Mouse (Mus musculus) kidney, adult 2 months (tissue): ENCODE measurements at regions not wholly inside any gene's neighbourhood (a gene's known extent, or its start where the extent isn't known, plus 50 kb on each side); places are given as distances from the start of the nearest gene placed in this dataset.

Experiments
- DNase-seq: peaks from one replicate; pipeline ENCODE4 v3.0.0; 2021
- H3K27ac ChIP-seq: fragments of 200-500 bp; 2 replicates; pipeline ENCODE4 v1.5.1; 2012; ENCODE audit warnings: low read depth, low read length, control low read depth, inconsistent platforms; ENCODE audit not compliant: insufficient read depth
- H3K27me3 ChIP-seq: fragments of 200-500 bp; replicated peaks from 2 replicates; pipeline ENCODE4 v1.6.1; 2012; ENCODE audit warnings: mild to moderate bottlenecking, moderate library complexity, low read length, inconsistent platforms; ENCODE audit not compliant: control insufficient read depth, insufficient read depth
- H3K36me3 ChIP-seq: fragments of 200-500 bp; 2 replicates; pipeline ENCODE4 v1.6.1; 2012; ENCODE audit warnings: mild to moderate bottlenecking, moderate library complexity, low read length, inconsistent platforms; ENCODE audit not compliant: control insufficient read depth, insufficient read depth
- H3K4me1 ChIP-seq: fragments of 200-500 bp; 2 replicates; pipeline ENCODE4 v1.6.1; 2011; ENCODE audit warnings: low read length; ENCODE audit not compliant: control insufficient read depth, insufficient read depth
- H3K4me3 ChIP-seq: fragments of 200-500 bp; 2 replicates; pipeline ENCODE4 v1.5.1; 2011; ENCODE audit warnings: mild to moderate bottlenecking, low read depth, low read length, control low read depth; ENCODE audit not compliant: insufficient read depth
- CTCF ChIP-seq: fragments of 200-500 bp; conservative IDR thresholded peaks from 2 replicates; pipeline ENCODE4 v1.5.1; 2011; ENCODE audit warnings: low read depth, mild to moderate bottlenecking, control low read depth, low read length, moderate library complexity, mixed read lengths; ENCODE audit not compliant: insufficient read depth, insufficient read length
- POLR2A ChIP-seq: fragments of 200-500 bp; IDR thresholded peaks from one replicate; pipeline ENCODE4 v1.6.1; 2011; ENCODE audit warnings: low read depth, low read length, control low read depth
- WGBS: fragments of 180-500 bp; shearing (Covaris S2); methylation state at CpG from one replicate; pipeline ENCODE4 v1.1.7; 2018; 5-methylcytosine and 5-hydroxymethylcytosine counted together

DNA sequence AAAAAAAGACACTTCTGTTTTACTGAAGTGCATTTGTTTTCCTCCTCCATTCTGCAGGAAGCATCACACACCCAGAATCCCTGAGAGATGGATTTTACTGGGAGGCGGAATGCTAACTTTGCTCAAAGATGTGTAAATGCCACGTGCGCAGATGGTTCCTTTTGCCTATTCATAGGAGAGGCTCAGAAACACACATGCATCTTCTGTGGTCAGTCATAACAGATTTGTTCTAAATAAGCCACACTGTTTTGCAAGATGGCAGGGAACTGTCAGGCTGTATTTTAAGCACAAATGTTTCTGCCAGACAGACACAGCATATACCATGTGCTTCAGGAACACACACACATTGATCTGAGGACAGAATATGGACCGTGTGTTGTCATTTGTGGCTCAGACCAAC, 327.8 kb downstream of the Gpd2 start:
- Histone ChIP-seq H3K4me1 (no peaks in the 10 kb centered on the region), H3K4me3 (no peak overlapping the region), H3K36me3 (no peaks in the 10 kb centered on the region), H3K27me3 (no peaks in the 10 kb centered on the region), H3K27ac (no peak overlapping the region)
- 93% methylated on average over 4 of the region's 4 CpGs for WGBS
- DNase-seq = no peak
- no peak for TF ChIP-seq POLR2A
- TF ChIP-seq CTCF = no peak

DNA sequence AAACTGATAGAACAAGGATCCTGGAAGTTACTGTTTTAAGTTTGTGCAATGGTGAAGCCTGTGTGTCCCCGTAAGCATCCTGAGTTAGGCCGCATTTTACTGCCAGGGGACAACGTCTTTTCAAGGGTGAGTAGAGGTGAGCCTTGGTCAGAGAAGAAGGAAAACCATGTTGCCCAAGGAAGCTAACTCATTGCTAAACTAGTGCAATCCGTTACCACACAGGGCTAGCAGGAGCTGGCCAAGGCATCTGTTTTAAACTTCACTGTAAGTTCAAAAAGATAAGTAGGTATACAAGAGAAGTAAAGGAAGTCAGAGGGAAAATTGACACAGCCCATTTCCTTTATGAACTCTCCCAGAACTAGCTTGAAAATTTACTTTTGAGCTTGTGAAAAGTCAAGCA, 328.7 kb downstream of the Gpd2 start:
- TF ChIP-seq CTCF (no peak), POLR2A (no peak)
- WGBS = 60% methylated on average over 4 of the region's 4 CpGs
- Histone ChIP-seq H3K27me3 (no peaks in the 10 kb centered on the region), H3K27ac (no peak overlapping the region), H3K4me1 (no peaks in the 10 kb centered on the region), H3K4me3 (no peak overlapping the region), H3K36me3 (no peaks in the 10 kb centered on the region)
- no peak for DNase-seq

DNA sequence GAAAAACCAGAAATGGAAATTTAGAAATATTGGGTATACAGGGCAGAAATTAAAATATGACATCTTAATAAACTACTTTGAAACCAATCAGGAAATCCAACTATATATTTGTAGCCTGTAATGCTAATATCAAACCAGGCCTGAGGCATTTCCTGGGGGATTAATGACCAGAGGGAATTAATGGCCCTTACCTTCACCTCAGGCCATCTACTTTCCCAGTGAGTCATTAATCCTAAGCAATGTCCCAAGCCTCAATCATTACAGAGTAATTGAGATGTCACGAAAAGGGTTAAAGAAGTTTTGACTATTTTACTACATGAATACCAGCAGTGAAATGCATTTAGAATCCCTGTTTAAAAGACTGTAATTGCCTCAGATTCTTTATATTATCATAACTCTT, 329.7 kb downstream of the Gpd2 start:
- Histone ChIP-seq H3K4me1 (no peaks in the 10 kb centered on the region), H3K27me3 (no peaks in the 10 kb centered on the region), H3K4me3 (no peak overlapping the region), H3K36me3 (no peaks in the 10 kb centered on the region), H3K27ac (no peak overlapping the region)
- DNase-seq = no peak
- TF ChIP-seq POLR2A (no peak), CTCF (no peak)
- WGBS = 38% methylated on average over 1 of the region's 1 CpGs

DNA sequence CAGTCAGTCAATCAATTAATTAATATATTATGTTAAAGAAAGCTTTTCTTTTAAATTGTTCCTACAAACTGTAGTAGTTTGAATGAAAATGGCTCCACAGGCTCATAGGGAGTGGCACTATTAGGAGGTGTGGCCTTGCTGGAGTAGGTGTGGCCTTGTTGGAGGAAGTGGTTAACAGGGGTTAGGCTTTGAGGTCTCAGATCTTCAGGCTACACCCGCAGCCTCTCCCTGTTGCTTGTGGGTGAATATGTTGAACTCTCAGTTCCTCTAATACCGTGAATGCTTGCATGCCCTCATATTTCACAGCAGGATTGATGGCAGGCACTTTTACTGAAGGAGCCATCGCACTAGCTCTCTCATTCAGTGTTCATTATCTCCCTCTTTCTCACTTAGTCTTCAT, 349.6 kb downstream of the Gpd2 start:
- WGBS = 71% methylated on average over 3 of the region's 3 CpGs
- Histone ChIP-seq H3K27ac (no peak overlapping the region), H3K36me3 (no peaks in the 10 kb centered on the region), H3K27me3 (no peaks in the 10 kb centered on the region), H3K4me1 (no peaks in the 10 kb centered on the region), H3K4me3 (no peak overlapping the region)
- no peak for DNase-seq
- TF ChIP-seq POLR2A (no peak), CTCF (no peak)

DNA sequence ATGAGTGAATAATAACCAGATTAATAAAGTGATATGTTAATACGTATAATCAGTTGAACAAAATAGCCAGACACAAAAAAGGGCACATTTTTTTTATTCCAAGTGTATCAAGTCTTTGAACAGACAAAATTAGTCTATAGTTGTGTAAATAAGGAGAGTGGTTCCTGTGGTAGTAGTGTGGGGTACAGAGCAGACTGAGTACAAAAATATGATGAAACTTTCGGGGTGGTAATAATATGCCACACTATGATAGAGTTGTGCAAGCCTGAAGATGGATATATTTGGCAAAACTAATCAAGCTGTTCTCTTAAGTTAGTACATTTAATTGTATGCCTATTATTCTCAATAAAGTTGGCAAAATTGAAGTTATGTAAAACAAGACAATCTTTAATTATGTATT, 356.1 kb downstream of the Gpd2 start:
- H3K36me3 ChIP-seq = no peaks in the 10 kb centered on the region
- DNase-seq = no peak
- H3K27me3 ChIP-seq = no peaks in the 10 kb centered on the region
- H3K27ac ChIP-seq = no peak overlapping the region
- H3K4me3 ChIP-seq = no peak overlapping the region
- no peaks in the 10 kb centered on the region for H3K4me1 ChIP-seq
- WGBS = 87% methylated on average over 2 of the region's 2 CpGs
- TF ChIP-seq CTCF (no peak), POLR2A (no peak)

DNA sequence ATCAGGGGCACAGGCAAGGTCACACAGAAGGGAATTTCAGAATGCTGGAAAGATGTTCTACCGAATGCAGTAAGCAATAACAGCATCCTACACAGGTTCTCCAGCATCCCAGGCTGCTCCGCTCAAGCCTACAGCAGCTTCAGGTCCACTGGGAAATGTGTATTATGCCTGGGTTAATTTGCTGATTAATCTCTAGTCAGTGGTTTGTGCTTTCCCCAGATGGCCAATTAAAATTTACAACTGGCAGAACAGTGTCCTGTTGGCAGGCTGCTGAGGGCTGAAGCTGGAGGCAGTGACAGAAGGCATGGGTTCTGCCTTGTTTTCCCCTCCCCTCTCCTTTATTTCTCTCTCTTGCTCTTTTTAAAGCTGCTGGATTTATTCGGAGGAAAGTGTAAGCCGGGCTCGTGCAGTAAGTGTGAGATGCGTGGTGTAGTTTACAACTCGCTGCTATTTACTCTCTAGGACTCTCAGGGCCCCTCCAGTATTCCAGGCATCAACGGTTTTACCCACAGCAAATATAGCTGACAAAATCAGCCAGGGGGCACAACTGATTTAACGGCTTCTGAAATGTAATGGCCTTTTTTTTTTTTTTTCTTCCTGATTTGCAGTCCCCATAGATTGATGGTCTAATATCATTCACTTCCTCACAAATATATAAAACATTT, 360.4 kb downstream of the Gpd2 start:
- H3K4me1 ChIP-seq = no peaks in the 10 kb centered on the region
- H3K36me3 ChIP-seq = no peaks in the 10 kb centered on the region
- no peak overlapping the region for H3K4me3 ChIP-seq
- no peak for TF ChIP-seq POLR2A
- TF ChIP-seq CTCF = no peak
- 16% methylated on average over 9 of the region's 9 CpGs for WGBS
- no peak overlapping the region for H3K27ac ChIP-seq
- no peaks in the 10 kb centered on the region for H3K27me3 ChIP-seq
- DNase-seq = no peak

DNA sequence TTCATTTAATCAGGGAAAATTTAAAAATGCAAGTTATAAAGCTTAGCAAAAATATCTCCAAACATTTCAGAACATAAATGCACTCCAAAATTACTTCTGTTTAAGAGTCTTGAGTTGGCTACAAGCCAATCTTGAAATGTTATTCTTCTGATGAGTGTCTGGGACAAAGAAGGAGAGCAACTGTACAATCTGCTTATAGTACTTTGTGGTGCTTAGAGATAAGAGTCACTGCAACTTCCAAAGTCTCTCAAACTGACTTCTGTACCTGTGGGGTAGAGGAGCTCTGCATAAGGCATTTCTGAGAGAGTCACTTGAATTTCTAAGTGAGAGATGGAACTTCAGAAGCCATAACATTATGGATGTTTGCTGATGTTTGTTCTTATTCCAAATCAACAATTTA, 374.2 kb downstream of the Gpd2 start:
- Histone ChIP-seq H3K4me1 (no peaks in the 10 kb centered on the region), H3K36me3 (no peaks in the 10 kb centered on the region)
- no peak for DNase-seq

More for the DNA sequence above, 374.2 kb downstream of the Gpd2 start:
- Histone ChIP-seq H3K27ac (no peak overlapping the region), H3K4me3 (no peak overlapping the region), H3K27me3 (no peaks in the 10 kb centered on the region)
- no peak for TF ChIP-seq POLR2A
- no peak for TF ChIP-seq CTCF
